Mouse (Mus musculus): Measurements from ENCODE around the gene Pkd1l3. TPM values are rescaled to one million over a fixed set of nuclear protein-coding genes. Genes with fewer than 3 reads are reported as not detected.

The Pkd1l3 gene
- polyA plus RNA-seq, 1 experiment from 2014 or later: 0.09 TPM

DNA sequence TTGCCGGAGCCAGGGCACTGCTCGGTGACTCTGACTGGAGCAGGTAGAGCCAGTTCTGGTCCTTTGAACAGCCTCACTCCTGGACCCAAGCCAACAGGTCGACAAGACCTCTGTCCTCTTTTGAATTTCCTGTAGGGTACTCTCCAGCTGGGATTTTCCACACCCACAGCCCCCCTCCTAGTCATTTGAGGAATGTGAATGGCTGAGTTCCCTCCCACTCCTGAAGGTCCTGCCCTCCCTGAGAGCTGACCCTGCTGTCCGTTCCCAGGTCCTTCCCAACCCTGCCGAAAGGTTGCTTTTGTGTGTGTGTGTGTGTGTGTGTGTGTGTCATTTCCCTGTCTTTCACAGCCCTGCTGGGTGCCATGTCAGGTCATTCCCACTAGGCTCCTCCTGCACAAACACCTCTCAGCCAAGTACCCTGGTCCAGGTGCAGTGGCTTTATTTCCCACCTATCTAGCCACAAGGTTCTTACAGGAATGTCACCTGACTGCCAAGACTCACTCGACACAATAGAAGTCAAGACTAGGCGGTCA is 27.3 kb upstream of the Pkd1l3 start:
- H3K4me1 ChIP-seq (ENCODE audit: control insufficient read depth, insufficient read depth, low read length): no peaks in the 10 kb centered on the region
- no peak overlapping the region for H3K27ac ChIP-seq (ENCODE audit: low read length)
- no peaks in the 10 kb centered on the region for H3K27me3 ChIP-seq (replicated peaks; ENCODE audit: control insufficient read depth, insufficient read depth, low read length)
- H3K4me2 ChIP-seq (ENCODE audit: low read depth, low read length): no peak overlapping the region
- WGBS: 43% methylated on average over 7 of the region's 7 CpGs
- H3K4me3 ChIP-seq (ENCODE audit: low read length): no peak overlapping the region
- H3K9ac ChIP-seq (ENCODE audit: low read depth, low read length): no peak overlapping the region
- H3K36me3 ChIP-seq (ENCODE audit: control insufficient read depth, insufficient read depth, low read length): no peaks in the 10 kb centered on the region
- no peaks in the 10 kb centered on the region for H3K9me3 ChIP-seq (ENCODE audit: control insufficient read depth, low read length)
- ATAC-seq: peak; percentile 71

DNA sequence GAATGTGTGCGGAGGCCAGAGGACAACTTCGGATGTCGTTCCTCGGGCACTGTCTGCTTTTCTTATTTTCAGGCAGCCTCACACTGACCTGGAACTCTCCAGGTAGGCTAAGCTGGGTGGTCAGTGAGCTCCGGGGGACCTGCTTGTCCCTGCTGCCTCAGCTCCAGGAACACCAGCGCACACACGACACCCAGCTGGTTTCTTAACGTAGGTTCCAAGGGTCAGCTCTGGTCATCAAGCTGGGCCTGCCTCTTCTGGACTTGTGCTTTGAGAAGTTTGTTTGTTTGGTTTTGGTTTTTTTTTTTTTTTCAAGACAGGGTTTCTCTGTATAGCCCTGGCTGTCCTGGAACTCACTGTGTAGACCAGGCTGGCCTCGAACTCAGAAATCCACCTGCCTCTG is 23.4 kb upstream of the Pkd1l3 start:
- no peak overlapping the region for H3K27ac ChIP-seq (ENCODE audit: low read length)
- ATAC-seq: no peak
- 90% methylated on average over 9 of the region's 9 CpGs for WGBS

DNA sequence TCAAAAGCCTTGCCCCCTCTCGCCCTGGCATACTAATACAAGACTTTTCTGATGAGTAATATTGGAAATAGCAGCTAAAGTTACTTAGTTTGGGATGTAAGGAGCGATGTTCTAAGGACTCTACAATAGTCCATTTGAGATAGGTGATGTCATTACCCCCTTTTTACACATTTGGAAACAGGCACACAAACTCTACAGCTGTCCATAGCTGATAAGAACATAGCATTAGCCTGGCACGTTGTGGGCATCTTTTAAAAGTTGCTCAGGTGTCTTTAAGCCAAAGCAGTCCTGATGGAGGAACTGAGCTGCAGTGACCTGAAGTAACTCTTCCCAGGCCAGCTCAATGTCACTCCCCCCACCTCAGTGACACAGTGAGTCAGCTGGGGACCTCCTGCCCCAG is 22.9 kb upstream of the Pkd1l3 start:
- H3K9ac ChIP-seq (ENCODE audit: low read depth, low read length): no peak overlapping the region
- no peak overlapping the region for H3K27ac ChIP-seq (ENCODE audit: low read length)
- no peaks in the 10 kb centered on the region; the same call in none of the 2 replicates for H3K36me3 ChIP-seq (ENCODE audit: control insufficient read depth, insufficient read depth, low read length)
- no peak for ATAC-seq
- H3K9me3 ChIP-seq (ENCODE audit: control insufficient read depth, low read length): no peaks in the 10 kb centered on the region
- H3K4me2 ChIP-seq (ENCODE audit: low read depth, low read length): no peak overlapping the region
- WGBS: 86% methylated on average over 3 of the region's 3 CpGs
- H3K27me3 ChIP-seq (replicated peaks; ENCODE audit: control insufficient read depth, insufficient read depth, low read length): no peaks in the 10 kb centered on the region
- H3K4me3 ChIP-seq (ENCODE audit: low read length): no peak overlapping the region
- H3K4me1 ChIP-seq (ENCODE audit: control insufficient read depth, insufficient read depth, low read length): no peaks in the 10 kb centered on the region

More for the DNA sequence above, 23.4 kb upstream of the Pkd1l3 start:
- H3K4me3 ChIP-seq (ENCODE audit: low read length): no peak overlapping the region
- no peaks in the 10 kb centered on the region; the same call in none of the 2 replicates for H3K36me3 ChIP-seq (ENCODE audit: control insufficient read depth, insufficient read depth, low read length)
- no peak overlapping the region for H3K9ac ChIP-seq (ENCODE audit: low read depth, low read length)
- H3K4me1 ChIP-seq (ENCODE audit: control insufficient read depth, insufficient read depth, low read length): no peaks in the 10 kb centered on the region
- H3K27me3 ChIP-seq (replicated peaks; ENCODE audit: control insufficient read depth, insufficient read depth, low read length): no peaks in the 10 kb centered on the region
- no peaks in the 10 kb centered on the region for H3K9me3 ChIP-seq (ENCODE audit: control insufficient read depth, low read length)
- H3K4me2 ChIP-seq (ENCODE audit: low read depth, low read length): no peak overlapping the region

DNA sequence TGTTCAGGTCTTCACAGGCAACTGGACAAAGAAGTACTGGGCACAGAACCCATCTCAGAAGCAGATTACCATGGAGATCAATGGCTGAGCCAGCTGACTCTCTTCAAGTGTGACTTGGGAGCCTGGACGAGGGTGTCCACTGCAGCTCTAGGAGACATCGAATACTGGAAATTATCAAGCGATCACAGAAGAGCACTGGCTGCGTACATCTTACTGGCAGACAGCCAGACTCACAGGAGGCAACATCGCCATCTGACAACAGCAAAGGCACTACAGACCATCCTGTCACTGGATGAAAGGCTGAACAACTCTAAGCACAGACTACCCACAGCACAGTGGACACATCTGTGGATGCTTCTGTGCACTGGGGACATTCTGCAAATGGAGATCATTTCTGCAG is 22.2 kb upstream of the Pkd1l3 start:
- 83% methylated on average over 5 of the region's 5 CpGs for WGBS

DNA sequence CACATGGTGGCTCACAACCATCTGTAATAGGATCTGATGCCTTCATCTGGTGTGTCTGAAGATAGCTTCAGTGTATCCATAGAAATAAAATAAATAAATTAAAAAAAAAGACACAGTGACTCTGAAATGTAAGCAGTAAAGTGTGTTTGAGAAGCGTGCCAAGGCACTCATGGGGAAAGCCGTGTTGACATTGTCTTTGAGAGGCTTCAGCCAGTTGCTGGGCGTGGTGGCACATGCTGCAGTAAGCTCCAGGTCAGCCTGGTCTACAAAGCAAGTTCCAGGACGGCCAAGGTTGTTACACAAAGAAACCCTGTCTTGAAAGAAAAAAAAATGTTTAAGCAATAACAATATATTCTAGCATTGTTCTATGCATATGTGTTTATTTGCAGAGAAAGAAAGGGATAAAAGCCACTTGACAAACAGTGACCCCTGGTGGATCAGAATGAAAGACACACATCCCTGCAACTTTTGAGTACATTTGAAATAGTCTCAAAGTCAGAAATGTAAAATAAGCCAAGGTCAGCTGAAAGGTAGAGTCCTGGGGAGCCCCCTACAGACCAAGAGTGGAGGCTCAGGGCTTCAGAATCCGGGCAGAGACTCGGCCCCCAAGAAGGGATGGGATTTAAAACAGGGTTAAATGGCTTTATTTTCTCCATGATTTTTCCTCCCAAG is 21.1 kb upstream of the Pkd1l3 start:
- Histone ChIP-seq H3K27me3 (replicated peaks; ENCODE audit: control insufficient read depth, insufficient read depth, low read length) (no peaks in the 10 kb centered on the region), H3K4me1 (ENCODE audit: control insufficient read depth, insufficient read depth, low read length) (no peaks in the 10 kb centered on the region), H3K9me3 (ENCODE audit: control insufficient read depth, low read length) (no peaks in the 10 kb centered on the region), H3K27ac (ENCODE audit: low read length) (no peak overlapping the region), H3K36me3 (ENCODE audit: control insufficient read depth, insufficient read depth, low read length) (no peaks in the 10 kb centered on the region; the same call in none of the 2 replicates), H3K9ac (ENCODE audit: low read depth, low read length) (no peak overlapping the region), H3K4me2 (ENCODE audit: low read depth, low read length) (no peak overlapping the region), H3K4me3 (ENCODE audit: low read length) (no peak overlapping the region)
- ATAC-seq: no peak
- WGBS: 67% methylated on average over 6 of the region's 6 CpGs

More for the DNA sequence above, 22.2 kb upstream of the Pkd1l3 start:
- no peak overlapping the region for H3K4me2 ChIP-seq (ENCODE audit: low read depth, low read length)
- H3K27me3 ChIP-seq (replicated peaks; ENCODE audit: control insufficient read depth, insufficient read depth, low read length): no peaks in the 10 kb centered on the region
- H3K4me3 ChIP-seq (ENCODE audit: low read length): no peak overlapping the region
- no peaks in the 10 kb centered on the region for H3K9me3 ChIP-seq (ENCODE audit: control insufficient read depth, low read length)
- H3K4me1 ChIP-seq (ENCODE audit: control insufficient read depth, insufficient read depth, low read length): no peaks in the 10 kb centered on the region
- no peak overlapping the region for H3K27ac ChIP-seq (ENCODE audit: low read length)
- no peak for ATAC-seq
- H3K36me3 ChIP-seq (ENCODE audit: control insufficient read depth, insufficient read depth, low read length): no peaks in the 10 kb centered on the region; the same call in none of the 2 replicates
- H3K9ac ChIP-seq (ENCODE audit: low read depth, low read length): no peak overlapping the region

DNA sequence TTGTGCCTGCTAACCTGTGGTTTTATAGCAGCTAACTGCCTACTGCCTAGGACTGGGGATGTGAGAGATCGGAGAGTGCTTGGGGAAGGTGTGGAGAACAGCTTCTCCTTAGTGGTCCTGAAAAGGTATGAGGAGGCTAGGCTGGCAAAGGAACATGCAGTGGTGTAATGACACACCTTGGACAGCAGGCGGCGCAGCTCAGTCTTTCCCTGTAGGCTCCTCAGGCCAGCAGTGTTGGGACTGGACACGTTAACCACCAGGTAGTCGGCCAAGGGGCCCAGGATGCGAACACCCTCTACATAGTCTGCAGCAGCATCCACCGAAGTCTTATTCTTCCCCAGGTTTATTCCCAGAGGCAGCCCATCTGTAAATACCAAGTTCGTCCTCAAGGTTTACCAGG is 18.5 kb upstream of the Pkd1l3 start:
- Histone ChIP-seq H3K36me3 (ENCODE audit: control insufficient read depth, insufficient read depth, low read length) (no peaks in the 10 kb centered on the region; the same call in none of the 2 replicates), H3K4me1 (ENCODE audit: control insufficient read depth, insufficient read depth, low read length) (no peaks in the 10 kb centered on the region), H3K4me2 (ENCODE audit: low read depth, low read length) (no peak overlapping the region), H3K9me3 (ENCODE audit: control insufficient read depth, low read length) (no peaks in the 10 kb centered on the region), H3K27me3 (replicated peaks; ENCODE audit: control insufficient read depth, insufficient read depth, low read length) (no peaks in the 10 kb centered on the region), H3K27ac (ENCODE audit: low read length) (no peak overlapping the region), H3K4me3 (ENCODE audit: low read length) (no peak overlapping the region), H3K9ac (ENCODE audit: low read depth, low read length) (no peak overlapping the region)
- WGBS: 55% methylated on average over 8 of the region's 8 CpGs
- 0 out of 2 replicates have a peak, but pooled peaks have one; percentile 18 for ATAC-seq

DNA sequence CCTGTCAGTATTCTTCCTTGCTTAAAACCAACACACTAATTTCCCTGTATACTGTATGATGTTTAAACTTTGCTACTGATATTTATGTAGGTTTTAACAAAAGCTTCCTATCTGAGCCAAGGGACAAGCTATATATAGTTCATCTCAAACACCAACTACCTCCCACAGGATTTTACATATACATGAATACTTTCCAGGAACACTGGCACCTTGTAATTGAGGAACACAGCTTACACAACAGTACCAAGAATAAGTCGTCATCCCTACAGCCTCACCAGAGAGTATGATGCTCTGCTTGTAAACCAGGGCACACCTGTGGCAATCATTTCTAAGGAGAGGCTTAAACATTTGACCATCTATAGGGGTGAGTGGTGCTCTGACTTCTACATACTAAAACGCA is 7.6 kb upstream of the Pkd1l3 start:
- no peak for ATAC-seq
- no peak overlapping the region for H3K4me2 ChIP-seq (ENCODE audit: low read depth, low read length)
- H3K27me3 ChIP-seq (replicated peaks; ENCODE audit: control insufficient read depth, insufficient read depth, low read length): no peaks in the 10 kb centered on the region
- H3K27ac ChIP-seq (ENCODE audit: low read length): no peak overlapping the region
- peaks cover 9% of the 10 kb centered on the region for H3K4me1 ChIP-seq (ENCODE audit: control insufficient read depth, insufficient read depth, low read length)
- WGBS: 76% methylated on average over 2 of the region's 2 CpGs
- H3K9ac ChIP-seq (ENCODE audit: low read depth, low read length): no peak overlapping the region
- H3K4me3 ChIP-seq (ENCODE audit: low read length): no peak overlapping the region
- no peaks in the 10 kb centered on the region for H3K9me3 ChIP-seq (ENCODE audit: control insufficient read depth, low read length)
- peaks cover 4% of the 10 kb centered on the region for H3K36me3 ChIP-seq (ENCODE audit: control insufficient read depth, insufficient read depth, low read length)

- Histone ChIP-seq H3K4me1 (ENCODE audit: control insufficient read depth, insufficient read depth, low read length) (peaks cover 9% of the 10 kb centered on the region), H3K36me3 (ENCODE audit: control insufficient read depth, insufficient read depth, low read length) (no peaks in the 10 kb centered on the region; the same call in 1 of the 2 replicates), H3K4me2 (ENCODE audit: low read depth, low read length) (peak overlapping the region; percentile 80), H3K9ac (ENCODE audit: low read depth, low read length) (peak overlapping the region; percentile 79), H3K4me3 (ENCODE audit: low read length) (peak overlapping the region; percentile 76), H3K9me3 (ENCODE audit: control insufficient read depth, low read length) (no peaks in the 10 kb centered on the region), H3K27me3 (replicated peaks; ENCODE audit: control insufficient read depth, insufficient read depth, low read length) (no peaks in the 10 kb centered on the region), H3K27ac (ENCODE audit: low read length) (peak overlapping the region; percentile 99)
- no peak for ATAC-seq
- WGBS: 13% methylated on average over 12 of the region's 12 CpGs
Observed at GRCm38 (mm10) chr8:109607650-109608049, 6.7 kb upstream of the Pkd1l3 start.

DNA sequence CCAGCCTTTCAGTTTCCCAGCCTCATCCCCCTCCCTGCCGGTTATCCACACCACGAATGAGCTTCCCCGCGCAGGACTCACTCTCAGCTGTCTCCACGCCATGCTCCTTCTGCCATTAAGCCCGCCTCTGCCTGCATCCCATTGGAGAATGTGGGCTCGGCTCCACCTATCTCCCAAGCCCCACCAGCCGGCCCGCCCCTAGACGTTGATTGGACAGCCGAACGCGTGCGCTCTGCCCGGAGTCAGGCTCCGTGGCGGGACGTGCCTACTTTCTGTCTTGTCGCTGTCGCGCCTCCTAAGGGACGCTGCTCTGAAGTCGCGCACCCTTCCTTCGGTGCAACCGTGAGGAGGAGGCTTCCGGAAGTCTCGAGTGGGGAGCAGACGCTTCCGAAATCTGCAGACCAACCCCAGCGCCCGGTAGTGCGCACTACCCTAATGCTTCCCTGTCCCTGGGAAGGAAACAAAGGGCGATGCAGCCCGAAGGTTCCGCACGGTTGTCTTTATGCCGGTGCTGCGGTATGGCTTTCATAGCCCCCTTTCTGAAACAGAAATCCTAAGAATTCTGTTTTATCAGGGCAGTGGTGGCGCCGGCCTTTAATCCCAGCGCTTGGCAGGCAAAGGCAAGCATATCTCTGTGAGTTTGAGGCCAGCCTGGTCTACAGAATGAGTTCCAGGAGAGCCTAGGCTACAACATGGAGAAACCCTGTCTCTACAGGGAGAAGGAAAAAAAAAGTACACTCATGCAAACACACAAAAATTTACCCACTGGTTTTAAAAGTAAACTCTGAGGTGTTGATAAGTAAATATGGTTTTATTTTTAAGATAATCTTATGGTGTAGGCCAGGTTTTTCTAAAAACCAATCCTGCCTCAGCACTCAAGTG is 5.8 kb upstream of the Pkd1l3 start, which contains the start of gene Dhodh:
Dhodh (minus strand) TSS at position 403 of the 882 bp plus-strand sequence.
- Histone ChIP-seq H3K27me3 (replicated peaks; ENCODE audit: control insufficient read depth, insufficient read depth, low read length) (no peaks in the 10 kb centered on the region), H3K36me3 (ENCODE audit: control insufficient read depth, insufficient read depth, low read length) (no peaks in the 10 kb centered on the region; the same call in 1 of the 2 replicates), H3K4me2 (ENCODE audit: low read depth, low read length) (peak within 1 kb of the TSS; percentile 80), H3K9me3 (ENCODE audit: control insufficient read depth, low read length) (no peaks in the 10 kb centered on the region), H3K4me3 (ENCODE audit: low read length) (peak within 1 kb of the TSS; percentile 76), H3K9ac (ENCODE audit: low read depth, low read length) (peak within 1 kb of the TSS; percentile 79), H3K4me1 (ENCODE audit: control insufficient read depth, insufficient read depth, low read length) (peaks cover 9% of the 10 kb centered on the region), H3K27ac (ENCODE audit: low read length) (peak within 1 kb of the TSS; percentile 99)
- WGBS: under 1% methylated on average over 42 of the region's 42 CpGs
- peak; percentile 99 for ATAC-seq
